Mouse (Mus musculus) gastrocnemius, postnatal 4 days (tissue): ENCODE measurements around the gene 2200002D01Rik. TPM values are rescaled to one million over a fixed set of nuclear protein-coding genes. Genes with fewer than 3 reads are reported as not detected.
"Not testable (repeated sequence)": the region's sequence is repeated elsewhere in the genome, so short reads cannot be mapped to it uniquely, and the experiment has no call there.

Source experiments
- DNase-seq, 2 experiments: peaks; one replicate each; pipeline ENCODE4 v3.0.0; 2021 to 2022; ENCODE audit warnings: low spot score in 2 of 2, mixed read lengths in 2 of 2
- total RNA-seq, 2 experiments: library from RNA; stranded (reverse); gene quantifications; 2 replicates each; pipeline ENCODE4 v1.2.3; 2021

2200002D01Rik gene
- total RNA-seq, 2 experiments from 2014 or later, result 0.81 to 1.9 TPM

- DNase-seq, result peak; percentile 94 to 98
Observed at GRCm38 (mm10) chr7:29238019-29238967, 10.0 kb downstream of the 2200002D01Rik start, which contains the start of gene Yif1b. TSS of gene Yif1b (plus strand) at chr7:29238329.

GRCm38 (mm10) chr7:29237596-29237995 lies 10.7 kb downstream of the 2200002D01Rik start:
- DNase-seq, result not testable (repeated sequence)

- DNase-seq, result no peak
Observed at GRCm38 (mm10) chr7:29236593-29236992, 11.7 kb downstream of the 2200002D01Rik start.

GRCm38 (mm10) chr7:29234661-29235060 lies 13.6 kb downstream of the 2200002D01Rik start:
- no peak for DNase-seq

GRCm38 (mm10) chr7:29233745-29234144 lies 14.5 kb downstream of the 2200002D01Rik start:
- no peak for DNase-seq

GRCm38 (mm10) chr7:29232247-29233013 lies 15.8 kb downstream of the 2200002D01Rik start, which contains the start of gene Kcnk6:
TSS of gene Kcnk6 (minus strand) at chr7:29232515.
- DNase-seq, result peak; percentile 40 to 58

GRCm38 (mm10) chr7:29231517-29231916 lies 16.7 kb downstream of the 2200002D01Rik start:
- no peak for DNase-seq

- DNase-seq, result no peak
Observed at GRCm38 (mm10) chr7:29230560-29230959, 17.7 kb downstream of the 2200002D01Rik start.

GRCm38 (mm10) chr7:29228202-29228601 lies 20.1 kb downstream of the 2200002D01Rik start:
- no peak for DNase-seq

GRCm38 (mm10) chr7:29225520-29225919 lies 22.7 kb downstream of the 2200002D01Rik start:
- DNase-seq, result no peak

- no peak for DNase-seq
Observed at GRCm38 (mm10) chr7:29224756-29225394, 23.4 kb downstream of the 2200002D01Rik start.

- DNase-seq, result no peak
Observed at GRCm38 (mm10) chr7:29214846-29215245, 33.4 kb downstream of the 2200002D01Rik start.

- DNase-seq, result no peak
Observed at GRCm38 (mm10) chr7:29214236-29214635, 34.0 kb downstream of the 2200002D01Rik start.

- no peak for DNase-seq
Observed at GRCm38 (mm10) chr7:29213675-29214082, 34.6 kb downstream of the 2200002D01Rik start, which contains the start of gene Catsperg1. TSS of gene Catsperg1 (minus strand) at chr7:29214035.

GRCm38 (mm10) chr7:29212775-29213560 lies 35.3 kb downstream of the 2200002D01Rik start:
- DNase-seq, result not testable (repeated sequence)

- DNase-seq, result no peak
Observed at GRCm38 (mm10) chr7:29212199-29212765, 36.0 kb downstream of the 2200002D01Rik start.

- DNase-seq, result peak; percentile 60 to 85
Observed at GRCm38 (mm10) chr7:29211415-29212198, 36.7 kb downstream of the 2200002D01Rik start.

GRCm38 (mm10) chr7:29211013-29211412 lies 37.3 kb downstream of the 2200002D01Rik start:
- DNase-seq, result peak in 1 of 2 experiments; percentile 40

- no peak for DNase-seq
Observed at GRCm38 (mm10) chr7:29202577-29202976, 45.7 kb downstream of the 2200002D01Rik start.
